Mouse (Mus musculus): ENCODE measurements around the gene Tars. TPM values are rescaled to one million over a fixed set of nuclear protein-coding genes. Genes with fewer than 3 reads are reported as not detected.

Tars gene
- polyA plus RNA-seq, 1 experiment from 2014 or later: 108 TPM

GRCm38 (mm10) chr15:11379431-11380086 lies 19.9 kb downstream of the Tars start:
- Histone ChIP-seq H3K27ac (ENCODE audit: low read depth, low read length) (no peak overlapping the region), H3K36me3 (ENCODE audit: control insufficient read depth, insufficient read depth, low read length) (peaks cover 6% of the 10 kb centered on the region), H3K27me3 (ENCODE audit: control insufficient read depth, insufficient read depth, low read length) (no peaks in the 10 kb centered on the region), H3K9ac (ENCODE audit: low read length) (no peak overlapping the region), H3K4me2 (ENCODE audit: low read depth, low read length, severe bottlenecking) (no peak overlapping the region), H3K4me1 (replicated peaks; ENCODE audit: control insufficient read depth, insufficient read depth, low read length) (no peaks in the 10 kb centered on the region), H3K9me3 (ENCODE audit: control insufficient read depth, low read length) (no peaks in the 10 kb centered on the region), H3K4me3 (ENCODE audit: low read depth, low read length) (no peak overlapping the region)
- no peak for DNase-seq (ENCODE audit: low spot score)
- ATAC-seq (replicated peaks; ENCODE audit: low FRiP score): no peak
- WGBS: 91% methylated on average over 8 of the region's 8 CpGs

GRCm38 (mm10) chr15:11370477-11371085 lies 28.9 kb downstream of the Tars start:
- H3K36me3 ChIP-seq (ENCODE audit: control insufficient read depth, insufficient read depth, low read length): no peaks in the 10 kb centered on the region
- ATAC-seq (replicated peaks; ENCODE audit: low FRiP score) (no peak), DNase-seq (ENCODE audit: low spot score) (no peak)
- H3K9me3 ChIP-seq (ENCODE audit: control insufficient read depth, low read length): no peaks in the 10 kb centered on the region
- no peak overlapping the region for H3K9ac ChIP-seq (ENCODE audit: low read length)
- no peak overlapping the region for H3K4me3 ChIP-seq (ENCODE audit: low read depth, low read length)
- no peak overlapping the region for H3K4me2 ChIP-seq (ENCODE audit: low read depth, low read length, severe bottlenecking)
- H3K27me3 ChIP-seq (ENCODE audit: control insufficient read depth, insufficient read depth, low read length): no peaks in the 10 kb centered on the region
- H3K4me1 ChIP-seq (replicated peaks; ENCODE audit: control insufficient read depth, insufficient read depth, low read length): no peaks in the 10 kb centered on the region
- WGBS: 90% methylated on average over 7 of the region's 7 CpGs
- H3K27ac ChIP-seq (ENCODE audit: low read depth, low read length): no peak overlapping the region

- Histone ChIP-seq H3K9ac (ENCODE audit: low read length) (no peak overlapping the region), H3K36me3 (ENCODE audit: control insufficient read depth, insufficient read depth, low read length) (no peaks in the 10 kb centered on the region), H3K4me1 (replicated peaks; ENCODE audit: control insufficient read depth, insufficient read depth, low read length) (no peaks in the 10 kb centered on the region), H3K4me3 (ENCODE audit: low read depth, low read length) (no peak overlapping the region), H3K9me3 (ENCODE audit: control insufficient read depth, low read length) (no peaks in the 10 kb centered on the region), H3K4me2 (ENCODE audit: low read depth, low read length, severe bottlenecking) (no peak overlapping the region), H3K27me3 (ENCODE audit: control insufficient read depth, insufficient read depth, low read length) (no peaks in the 10 kb centered on the region), H3K27ac (ENCODE audit: low read depth, low read length) (no peak overlapping the region)
- ATAC-seq (replicated peaks; ENCODE audit: low FRiP score): no peak
- no peak for DNase-seq (ENCODE audit: low spot score)
- 77% methylated on average over 3 of the region's 3 CpGs for WGBS
These were observed 29.9 kb downstream of the Tars start for GRCm38 (mm10) chr15:11369572-11369971.

GRCm38 (mm10) chr15:11364795-11365194 lies 34.7 kb downstream of the Tars start:
- Histone ChIP-seq H3K4me3 (ENCODE audit: low read depth, low read length) (no peak overlapping the region), H3K27me3 (ENCODE audit: control insufficient read depth, insufficient read depth, low read length) (no peaks in the 10 kb centered on the region), H3K4me1 (replicated peaks; ENCODE audit: control insufficient read depth, insufficient read depth, low read length) (no peaks in the 10 kb centered on the region), H3K4me2 (ENCODE audit: low read depth, low read length, severe bottlenecking) (no peak overlapping the region), H3K36me3 (ENCODE audit: control insufficient read depth, insufficient read depth, low read length) (no peaks in the 10 kb centered on the region), H3K9ac (ENCODE audit: low read length) (no peak overlapping the region), H3K27ac (ENCODE audit: low read depth, low read length) (no peak overlapping the region), H3K9me3 (ENCODE audit: control insufficient read depth, low read length) (no peaks in the 10 kb centered on the region)
- ATAC-seq (replicated peaks; ENCODE audit: low FRiP score) (no peak), DNase-seq (ENCODE audit: low spot score) (no peak)
- 93% methylated on average over 1 of the region's 1 CpGs for WGBS

DNA sequence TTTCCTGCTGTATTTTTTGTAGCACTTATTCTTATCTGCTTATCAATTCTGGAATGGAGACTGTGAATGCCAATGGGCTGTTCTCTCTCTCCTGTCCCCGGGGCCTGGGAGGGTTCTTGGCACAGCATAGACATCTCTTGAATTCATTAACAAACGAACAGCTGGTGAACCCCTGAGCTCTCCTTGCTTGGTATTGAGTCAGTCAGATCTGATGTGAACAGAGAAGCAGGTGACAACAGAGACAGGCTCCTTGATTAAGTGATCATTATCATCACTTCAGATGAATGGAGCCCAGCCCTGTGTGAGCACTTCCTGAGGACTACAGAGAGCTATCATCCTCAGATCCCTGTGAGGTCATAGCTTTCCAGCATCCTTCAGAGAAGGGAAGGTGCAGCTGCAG lies 35.4 kb downstream of the Tars start:
- H3K9me3 ChIP-seq (ENCODE audit: control insufficient read depth, low read length): no peaks in the 10 kb centered on the region
- no peaks in the 10 kb centered on the region for H3K4me1 ChIP-seq (replicated peaks; ENCODE audit: control insufficient read depth, insufficient read depth, low read length)
- no peaks in the 10 kb centered on the region for H3K36me3 ChIP-seq (ENCODE audit: control insufficient read depth, insufficient read depth, low read length)
- no peak overlapping the region for H3K4me2 ChIP-seq (ENCODE audit: low read depth, low read length, severe bottlenecking)
- WGBS: 61% methylated on average over 2 of the region's 2 CpGs
- ATAC-seq (replicated peaks; ENCODE audit: low FRiP score): no peak
- no peak for DNase-seq (ENCODE audit: low spot score)
- no peak overlapping the region for H3K4me3 ChIP-seq (ENCODE audit: low read depth, low read length)
- H3K27ac ChIP-seq (ENCODE audit: low read depth, low read length): no peak overlapping the region
- no peaks in the 10 kb centered on the region for H3K27me3 ChIP-seq (ENCODE audit: control insufficient read depth, insufficient read depth, low read length)
- H3K9ac ChIP-seq (ENCODE audit: low read length): no peak overlapping the region

GRCm38 (mm10) chr15:11361824-11362223 lies 37.6 kb downstream of the Tars start:
- WGBS: 86% methylated on average over 5 of the region's 5 CpGs
- Histone ChIP-seq H3K4me1 (replicated peaks; ENCODE audit: control insufficient read depth, insufficient read depth, low read length) (no peaks in the 10 kb centered on the region), H3K4me2 (ENCODE audit: low read depth, low read length, severe bottlenecking) (no peak overlapping the region), H3K36me3 (ENCODE audit: control insufficient read depth, insufficient read depth, low read length) (no peaks in the 10 kb centered on the region), H3K4me3 (ENCODE audit: low read depth, low read length) (no peak overlapping the region), H3K9me3 (ENCODE audit: control insufficient read depth, low read length) (no peaks in the 10 kb centered on the region), H3K27ac (ENCODE audit: low read depth, low read length) (no peak overlapping the region), H3K9ac (ENCODE audit: low read length) (no peak overlapping the region), H3K27me3 (ENCODE audit: control insufficient read depth, insufficient read depth, low read length) (no peaks in the 10 kb centered on the region)
- no peak for ATAC-seq (replicated peaks; ENCODE audit: low FRiP score)
- DNase-seq (ENCODE audit: low spot score): no peak

DNA sequence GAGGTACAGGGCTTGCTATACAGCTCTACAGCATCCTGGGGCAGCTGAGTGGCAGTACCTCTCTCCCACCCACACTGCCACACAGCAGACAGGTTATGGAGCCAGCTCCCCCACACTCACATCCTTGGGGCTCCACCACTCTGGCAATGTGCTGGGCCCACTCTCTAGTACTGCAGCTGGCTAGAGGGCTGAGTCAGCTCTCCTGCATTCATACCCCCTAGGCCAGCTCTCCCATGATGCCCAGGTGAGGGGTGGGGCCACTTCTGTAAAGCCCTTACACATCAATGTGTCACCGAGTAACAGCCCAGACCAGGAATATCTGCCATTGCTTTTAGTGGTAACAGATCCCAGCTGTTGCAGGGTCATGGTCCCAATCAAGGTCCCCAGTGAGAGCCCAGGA lies 38.6 kb downstream of the Tars start:
- ATAC-seq (replicated peaks; ENCODE audit: low FRiP score): no peak
- H3K27ac ChIP-seq (ENCODE audit: low read depth, low read length): no peak overlapping the region
- no peak for DNase-seq (ENCODE audit: low spot score)
- WGBS: 85% methylated on average over 1 of the region's 1 CpGs
- H3K27me3 ChIP-seq (ENCODE audit: control insufficient read depth, insufficient read depth, low read length): no peaks in the 10 kb centered on the region
- no peak overlapping the region for H3K9ac ChIP-seq (ENCODE audit: low read length)
- H3K36me3 ChIP-seq (ENCODE audit: control insufficient read depth, insufficient read depth, low read length): no peaks in the 10 kb centered on the region
- H3K4me1 ChIP-seq (replicated peaks; ENCODE audit: control insufficient read depth, insufficient read depth, low read length): no peaks in the 10 kb centered on the region
- no peaks in the 10 kb centered on the region for H3K9me3 ChIP-seq (ENCODE audit: control insufficient read depth, low read length)
- no peak overlapping the region for H3K4me3 ChIP-seq (ENCODE audit: low read depth, low read length)
- no peak overlapping the region for H3K4me2 ChIP-seq (ENCODE audit: low read depth, low read length, severe bottlenecking)

DNA sequence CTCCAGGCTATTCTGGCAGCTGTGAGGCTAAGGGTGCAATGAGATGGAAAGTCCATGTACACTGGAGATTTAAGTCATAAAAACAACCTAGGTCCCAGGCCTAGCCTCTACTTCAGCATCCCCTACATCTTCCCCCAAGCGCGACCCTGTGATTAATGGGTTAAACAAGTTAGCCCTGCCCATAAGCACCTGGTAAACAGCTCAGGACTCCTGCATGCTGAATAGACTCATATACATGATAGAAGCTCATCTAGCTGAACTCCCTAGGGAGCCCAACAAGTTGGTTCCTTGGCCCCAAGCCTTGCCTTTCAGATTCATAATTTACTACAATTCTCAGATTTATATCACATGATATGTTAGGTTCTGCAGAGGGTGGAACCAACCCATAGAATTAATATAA lies 42.0 kb downstream of the Tars start:
- H3K27me3 ChIP-seq (ENCODE audit: control insufficient read depth, insufficient read depth, low read length): no peaks in the 10 kb centered on the region
- no peak overlapping the region for H3K4me3 ChIP-seq (ENCODE audit: low read depth, low read length)
- no peak overlapping the region for H3K9ac ChIP-seq (ENCODE audit: low read length)
- no peaks in the 10 kb centered on the region for H3K4me1 ChIP-seq (replicated peaks; ENCODE audit: control insufficient read depth, insufficient read depth, low read length)
- no peak overlapping the region for H3K4me2 ChIP-seq (ENCODE audit: low read depth, low read length, severe bottlenecking)
- ATAC-seq (replicated peaks; ENCODE audit: low FRiP score): no peak
- no peaks in the 10 kb centered on the region for H3K9me3 ChIP-seq (ENCODE audit: control insufficient read depth, low read length)
- H3K27ac ChIP-seq (ENCODE audit: low read depth, low read length): no peak overlapping the region
- WGBS: 96% methylated on average over 2 of the region's 2 CpGs
- no peaks in the 10 kb centered on the region for H3K36me3 ChIP-seq (ENCODE audit: control insufficient read depth, insufficient read depth, low read length)
- DNase-seq (ENCODE audit: low spot score): no peak

- no peaks in the 10 kb centered on the region for H3K4me1 ChIP-seq (replicated peaks; ENCODE audit: control insufficient read depth, insufficient read depth, low read length)
- H3K4me3 ChIP-seq (ENCODE audit: low read depth, low read length): no peak overlapping the region
- H3K4me2 ChIP-seq (ENCODE audit: low read depth, low read length, severe bottlenecking): no peak overlapping the region
- no peaks in the 10 kb centered on the region for H3K36me3 ChIP-seq (ENCODE audit: control insufficient read depth, insufficient read depth, low read length)
- no peaks in the 10 kb centered on the region for H3K27me3 ChIP-seq (ENCODE audit: control insufficient read depth, insufficient read depth, low read length)
- 71% methylated on average over 3 of the region's 3 CpGs for WGBS
- no peak overlapping the region for H3K9ac ChIP-seq (ENCODE audit: low read length)
- no peaks in the 10 kb centered on the region for H3K9me3 ChIP-seq (ENCODE audit: control insufficient read depth, low read length)
- H3K27ac ChIP-seq (ENCODE audit: low read depth, low read length): no peak overlapping the region
- DNase-seq (ENCODE audit: low spot score): no peak
- no peak for ATAC-seq (replicated peaks; ENCODE audit: low FRiP score)
These were observed 43.6 kb downstream of the Tars start for GRCm38 (mm10) chr15:11355865-11356264.
